Mouse (Mus musculus) urinary bladder, adult 2 months (tissue): ENCODE data around the gene Ctnnbip1. TPM values are rescaled to one million over a fixed set of nuclear protein-coding genes. Genes with fewer than 3 reads are reported as not detected.

Source experiments
- DNase-seq: peaks from one replicate; pipeline ENCODE4 v3.0.0; 2022; ENCODE audit warnings: low spot score
- polyA plus RNA-seq: library from polyadenylated mRNA; depleted of rRNA; stranded (reverse); fragments of >200 nt; gene quantifications from 2 replicates; pipeline ENCODE4 v1.2.3, GENCODE M21; 2012

Gene Ctnnbip1
- polyA plus RNA-seq, 1 experiment = 11.7 TPM

DNA sequence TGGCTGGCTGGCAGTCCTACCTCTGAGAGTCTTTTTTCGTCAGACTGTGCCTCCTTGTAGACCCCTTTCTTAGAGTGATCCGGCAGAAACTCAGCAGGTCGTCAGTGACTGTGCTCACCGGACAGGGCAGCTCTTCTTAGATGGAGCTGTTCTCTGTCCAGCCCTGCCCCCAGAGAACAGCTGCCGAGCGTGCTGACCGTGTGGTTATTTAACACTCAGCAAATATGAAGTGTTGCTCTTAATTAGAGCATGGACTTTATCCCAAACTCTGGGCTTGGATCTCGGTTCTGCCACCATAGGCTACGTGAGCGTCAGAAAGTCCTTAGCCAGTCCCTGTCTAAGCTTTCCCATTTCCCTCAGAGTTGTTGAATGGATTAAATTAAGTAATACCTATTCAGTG lies 3.2 kb downstream of the Ctnnbip1 start:
- no peak for DNase-seq

DNA sequence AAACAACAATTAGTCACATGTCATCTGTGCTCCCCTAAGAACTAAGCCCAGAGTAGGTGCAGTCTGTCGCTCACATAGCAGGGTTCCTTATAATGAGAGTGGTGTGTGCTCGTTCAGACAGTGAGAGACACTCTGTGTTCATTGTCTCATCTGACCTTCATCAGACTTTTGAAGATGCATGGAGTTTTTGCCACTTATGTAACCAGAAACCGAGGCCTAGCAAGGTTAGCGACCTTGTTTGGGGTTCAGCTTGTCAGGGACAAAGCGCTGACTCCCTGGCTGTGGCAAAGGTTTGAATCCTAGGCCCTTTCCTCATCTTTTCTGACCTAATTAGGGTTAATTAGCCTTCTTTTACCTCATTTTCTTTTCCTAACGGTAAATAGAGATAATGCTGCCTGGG lies 5.9 kb downstream of the Ctnnbip1 start:
- no peak for DNase-seq

DNA sequence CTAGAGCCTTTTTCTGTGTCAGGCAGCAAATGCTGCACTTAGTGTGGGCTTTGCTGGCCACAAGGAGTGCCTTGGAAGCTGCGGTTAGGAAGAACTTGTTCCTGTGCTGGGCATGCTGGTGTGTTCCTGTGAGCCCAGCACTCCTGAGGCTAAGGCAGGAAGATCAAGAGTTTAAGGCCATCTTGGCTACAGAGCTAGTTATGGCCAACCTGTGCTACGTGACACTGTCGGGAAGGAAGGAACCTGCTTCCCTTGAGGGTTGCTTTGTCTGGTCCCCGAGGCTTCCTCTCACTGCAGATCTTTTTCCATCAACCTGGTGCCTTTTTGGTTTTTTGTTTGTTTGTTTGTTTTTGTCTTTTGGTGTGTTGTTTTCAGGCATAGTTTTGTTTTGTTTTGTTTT lies 7.1 kb downstream of the Ctnnbip1 start:
- no peak for DNase-seq

DNA sequence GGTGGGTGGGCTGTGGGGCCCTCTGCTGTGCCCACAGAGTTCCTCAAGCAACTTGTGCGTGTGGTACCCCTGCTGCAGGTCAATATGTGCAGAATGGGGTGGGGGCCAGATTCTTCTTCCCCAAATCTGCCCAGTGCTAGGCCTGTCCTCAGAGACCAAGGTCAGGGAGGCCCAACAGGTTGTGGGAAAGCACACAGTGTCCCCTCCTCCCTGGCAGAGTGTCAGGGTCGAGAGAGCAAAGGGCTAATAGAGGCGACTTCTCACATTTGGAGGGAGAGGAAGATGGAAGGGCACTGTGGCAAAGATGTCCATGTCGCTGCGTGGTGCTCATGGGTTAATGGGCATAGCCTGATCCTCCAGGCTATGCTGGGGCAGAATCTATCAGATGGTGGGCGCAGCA lies 7.8 kb downstream of the Ctnnbip1 start:
- no peak for DNase-seq

DNA sequence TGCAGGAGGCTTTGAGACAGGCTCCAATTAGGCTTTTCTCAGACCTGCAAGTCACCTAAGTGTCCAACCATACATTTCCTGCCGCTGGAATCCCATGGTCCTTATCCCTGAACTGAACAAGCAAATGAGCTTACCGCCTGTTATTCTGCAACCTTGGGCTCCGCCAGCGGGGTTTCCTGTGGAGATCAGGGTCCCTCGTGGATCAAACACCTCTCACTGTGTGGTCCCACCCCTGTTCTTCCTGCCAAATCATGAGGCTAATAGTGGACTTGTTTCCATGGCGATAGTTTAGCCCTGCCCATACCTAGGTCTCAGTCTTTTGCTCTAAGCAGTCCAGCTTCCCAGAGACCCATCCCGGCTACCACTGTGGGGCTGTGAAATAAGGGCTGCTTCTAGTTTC lies 8.3 kb downstream of the Ctnnbip1 start:
- no peak for DNase-seq

DNA sequence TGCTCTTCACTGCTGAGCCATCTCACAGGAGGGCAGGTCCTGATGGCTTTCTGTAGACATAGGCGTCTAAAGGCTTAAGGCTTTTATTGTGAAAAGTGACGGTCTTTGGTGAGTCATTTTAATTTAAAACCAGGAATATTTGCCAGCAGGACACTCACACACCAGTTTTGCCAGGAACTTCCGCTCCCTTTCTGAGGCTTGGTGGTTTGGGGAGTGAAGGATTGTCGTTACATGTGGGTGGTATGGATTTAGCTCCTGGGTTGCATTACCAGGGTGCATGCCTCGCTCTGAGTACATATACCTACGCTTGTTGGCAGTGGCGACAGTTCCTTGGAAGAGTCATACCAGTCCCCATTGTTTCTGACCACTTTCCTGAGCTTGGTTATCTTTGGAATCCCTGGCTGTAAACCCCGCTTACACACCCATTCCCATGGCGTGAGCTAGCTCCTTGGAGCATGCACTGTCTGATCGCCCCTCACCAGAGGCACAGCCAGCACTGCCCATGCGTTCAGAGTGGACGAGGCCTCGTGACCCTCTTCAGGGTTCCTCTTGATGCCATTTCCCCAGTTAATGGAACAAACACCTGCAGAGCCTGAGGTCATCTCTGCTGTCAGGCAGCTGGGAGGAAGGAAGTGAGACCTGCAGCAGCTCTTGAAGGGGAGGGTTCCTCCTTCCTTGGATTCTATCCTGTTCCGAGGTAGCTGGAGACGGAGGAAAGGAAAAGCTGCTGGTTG lies 9.8 kb downstream of the Ctnnbip1 start:
- no peak for DNase-seq

DNA sequence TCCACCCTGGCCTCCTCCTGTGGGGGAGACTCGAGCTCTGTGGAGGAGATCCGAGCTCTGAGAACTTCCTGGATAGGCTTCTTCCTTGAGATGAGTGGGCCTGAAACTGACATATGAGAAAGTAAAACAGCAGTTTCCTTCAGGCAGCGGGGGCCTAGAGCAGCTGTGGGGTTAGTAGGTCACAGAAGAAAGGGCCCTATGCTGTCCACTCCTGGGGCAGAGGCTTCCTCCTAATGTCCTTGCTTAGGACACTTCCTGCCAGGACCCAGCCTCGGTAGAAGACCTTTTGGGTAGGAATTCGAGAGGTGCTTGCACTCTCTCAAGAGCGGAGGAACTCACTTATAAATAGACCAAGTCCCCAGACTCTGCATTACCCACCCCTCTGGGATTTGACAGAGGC lies 11.7 kb downstream of the Ctnnbip1 start:
- no peak for DNase-seq

DNA sequence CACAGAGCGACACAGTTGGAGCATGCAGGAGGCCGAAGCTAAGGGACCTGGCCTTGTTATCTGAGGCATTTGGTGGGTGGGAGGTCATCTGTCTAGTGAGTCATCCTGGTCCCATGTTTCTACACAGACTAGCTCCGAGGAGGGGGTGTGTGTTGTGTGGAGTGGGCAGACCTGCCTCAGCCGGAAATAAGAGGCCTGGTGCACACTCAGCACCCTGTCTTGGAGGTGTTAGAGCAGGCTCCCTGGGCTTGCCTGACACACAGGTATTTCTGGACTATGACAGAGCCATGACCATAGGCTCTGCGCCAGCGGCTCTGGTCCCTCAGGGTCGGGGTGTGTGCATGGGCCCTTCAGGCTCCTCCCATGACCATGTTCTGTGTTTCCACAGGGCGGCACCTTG lies 21.4 kb downstream of the Ctnnbip1 start:
- DNase-seq = no peak

DNA sequence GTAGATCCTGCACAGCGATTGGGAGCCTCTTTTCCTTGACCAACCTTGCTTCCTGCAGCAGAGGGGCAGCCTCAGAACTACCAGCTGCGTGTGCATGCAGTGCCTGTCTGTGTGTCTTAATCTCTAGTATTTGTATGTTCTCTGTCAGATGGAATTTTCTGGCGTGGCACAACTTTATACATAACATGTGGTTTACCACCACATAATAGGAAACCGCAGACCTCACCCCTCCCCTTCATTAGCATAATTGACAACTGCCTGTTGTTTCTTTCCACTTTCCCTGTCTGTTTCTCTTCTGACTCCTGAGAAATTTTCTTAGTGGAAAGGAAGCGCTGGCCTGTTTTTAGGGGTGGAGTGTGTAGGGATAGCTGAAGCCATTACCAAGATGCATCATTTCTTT lies 23.9 kb downstream of the Ctnnbip1 start:
- no peak for DNase-seq

DNA sequence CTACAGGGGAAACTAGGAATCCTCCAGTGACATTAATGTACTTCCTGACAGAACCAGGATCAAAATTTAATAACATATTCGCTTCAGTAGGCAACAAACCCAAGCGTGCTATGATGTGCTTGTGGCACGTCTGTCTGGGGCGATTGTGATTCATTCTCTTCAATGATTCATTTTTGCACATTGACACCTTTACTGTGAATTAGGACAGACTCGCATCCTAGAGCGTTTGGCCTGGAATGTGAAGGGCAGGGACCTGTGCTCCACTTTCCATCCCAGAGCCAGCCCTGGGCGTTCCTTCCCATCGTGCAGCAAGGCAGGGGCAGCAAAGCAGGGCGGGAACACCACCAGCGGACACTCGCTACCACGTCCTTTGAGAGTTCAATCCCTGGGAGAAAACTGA lies 24.4 kb downstream of the Ctnnbip1 start:
- no peak for DNase-seq

DNA sequence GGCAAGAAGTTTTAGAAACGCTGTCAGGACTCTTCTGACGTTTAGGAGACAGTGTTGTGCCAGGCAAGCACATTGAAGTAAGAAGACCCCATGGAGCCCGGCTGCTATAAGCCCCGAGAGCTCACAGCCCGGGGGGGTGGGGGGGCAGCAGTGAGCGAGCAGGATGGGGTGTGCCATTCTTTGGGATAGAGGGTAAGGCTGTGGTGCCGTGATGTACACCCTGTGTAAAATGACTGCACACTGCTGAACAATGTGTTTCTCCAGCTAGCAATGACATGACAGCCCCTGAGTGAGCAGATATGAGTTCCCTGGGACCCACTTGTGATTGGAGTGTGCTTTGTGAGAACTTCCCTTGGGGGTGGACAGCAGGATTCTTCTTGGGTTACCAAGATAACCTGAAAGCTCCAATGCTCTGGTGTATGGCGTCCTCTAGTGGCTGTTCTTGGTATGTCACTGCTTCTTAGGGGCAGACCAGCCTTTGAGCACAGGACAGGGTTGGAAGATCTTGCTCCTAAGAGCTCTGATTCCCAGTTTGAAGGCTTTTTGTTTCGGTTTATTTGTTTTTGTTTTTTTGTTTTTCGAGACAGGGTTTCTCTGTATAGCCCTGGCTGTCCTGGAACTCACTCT lies 25.0 kb downstream of the Ctnnbip1 start:
- DNase-seq = no peak

DNA sequence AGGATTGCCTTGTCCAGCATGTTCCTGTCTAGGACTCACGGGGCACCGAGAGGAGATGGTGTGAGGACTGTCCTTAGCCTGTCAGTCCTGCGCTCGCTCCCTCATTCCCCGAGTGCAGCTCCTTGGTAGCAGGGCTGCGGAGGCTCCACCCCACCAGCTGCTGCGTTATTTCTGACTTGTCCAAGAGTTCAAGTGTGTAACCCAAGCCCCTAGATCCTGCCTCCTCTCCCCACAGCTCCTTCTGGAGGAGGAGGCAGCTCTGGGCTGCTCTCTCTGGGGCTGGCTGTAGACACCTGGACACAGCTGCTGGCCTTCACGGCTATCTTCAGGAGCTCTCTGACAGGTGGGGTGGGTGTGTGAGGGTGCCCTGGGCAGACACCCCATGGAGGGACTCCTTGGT lies 26.9 kb downstream of the Ctnnbip1 start:
- DNase-seq = no peak

DNA sequence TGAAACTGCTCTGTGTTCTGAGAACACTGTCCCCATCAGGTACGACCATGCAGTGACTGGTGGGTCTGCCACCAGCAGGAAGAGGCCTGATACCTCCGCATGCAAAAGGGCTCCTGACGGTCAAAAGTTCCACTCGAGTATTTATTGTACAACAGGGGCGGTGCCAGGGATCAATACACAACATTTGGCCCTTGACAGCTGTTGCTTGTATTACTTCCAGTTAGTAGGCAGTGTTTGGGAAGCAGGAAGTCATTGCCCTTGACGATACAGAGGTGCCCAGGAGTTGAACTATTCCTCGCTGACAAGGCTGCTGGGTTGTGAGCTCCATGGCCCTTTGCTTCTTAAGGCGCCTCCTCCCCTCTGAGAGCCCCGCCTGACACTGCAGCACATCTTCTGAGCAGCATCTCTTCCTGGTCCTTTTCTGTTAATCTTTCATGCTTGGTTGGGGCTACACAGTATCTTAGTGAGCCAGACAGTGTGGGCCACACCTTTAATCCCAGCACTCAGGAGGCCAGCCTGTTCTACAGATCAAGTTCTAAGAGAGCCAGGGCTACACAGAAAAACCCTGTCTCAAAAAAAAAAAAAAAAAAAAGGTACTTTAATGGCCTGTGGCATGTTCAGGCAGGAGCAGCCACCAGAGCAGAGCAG lies 28.9 kb downstream of the Ctnnbip1 start:
- no peak for DNase-seq

DNA sequence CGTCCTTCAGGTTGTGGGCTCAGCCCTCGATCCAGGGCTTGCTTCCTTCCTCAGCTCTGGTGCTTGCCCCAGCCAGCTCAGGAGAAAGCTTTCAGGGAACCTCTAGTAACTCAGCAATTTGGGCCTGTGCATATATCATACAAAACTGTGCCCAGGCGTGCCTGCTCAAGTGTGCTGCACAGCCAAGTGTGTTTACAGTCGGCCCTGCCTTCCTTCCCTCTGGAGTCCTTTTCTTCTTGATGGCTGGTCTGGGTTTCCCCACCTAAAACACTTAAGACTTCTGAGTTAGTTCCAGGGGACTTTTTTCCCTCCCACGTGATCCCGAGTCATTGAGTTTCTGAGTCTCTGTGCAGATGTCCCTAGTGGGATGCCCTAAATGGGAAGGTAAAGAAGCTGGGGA lies 29.5 kb downstream of the Ctnnbip1 start:
- no peak for DNase-seq

DNA sequence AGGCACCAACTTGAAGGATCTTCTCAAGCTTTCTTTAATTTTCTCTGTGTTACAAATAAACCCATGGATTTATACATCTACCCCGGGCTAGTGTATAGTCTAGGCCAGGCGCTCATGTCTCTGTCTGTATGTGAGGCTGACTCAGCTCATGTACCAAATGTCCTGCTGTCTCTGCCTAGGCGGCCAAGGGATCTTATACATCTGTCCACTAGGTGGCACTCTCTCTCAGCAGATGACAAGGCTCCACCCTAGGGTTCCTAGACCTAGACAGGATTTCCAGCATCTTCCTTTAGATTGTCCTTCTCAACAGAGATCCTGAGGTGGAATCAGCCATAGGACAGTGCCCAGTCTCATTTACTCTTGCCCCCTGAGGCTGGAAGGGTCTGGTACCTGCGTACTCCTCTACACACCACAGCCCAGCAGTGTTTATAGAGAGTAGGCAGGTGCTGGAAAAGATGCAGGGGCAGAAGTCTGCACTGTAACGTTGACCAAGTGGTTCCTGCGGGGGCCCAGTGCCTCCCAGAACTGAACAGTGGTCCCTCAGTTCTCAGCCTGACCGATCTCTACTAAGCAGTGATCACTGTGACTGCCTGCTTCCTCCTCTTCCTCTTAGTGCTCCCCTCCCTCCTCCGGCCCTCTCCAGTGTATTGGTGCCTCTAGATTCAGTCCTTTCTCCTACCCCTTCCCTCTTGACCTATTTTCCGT lies 31.3 kb downstream of the Ctnnbip1 start:
- DNase-seq = no peak

DNA sequence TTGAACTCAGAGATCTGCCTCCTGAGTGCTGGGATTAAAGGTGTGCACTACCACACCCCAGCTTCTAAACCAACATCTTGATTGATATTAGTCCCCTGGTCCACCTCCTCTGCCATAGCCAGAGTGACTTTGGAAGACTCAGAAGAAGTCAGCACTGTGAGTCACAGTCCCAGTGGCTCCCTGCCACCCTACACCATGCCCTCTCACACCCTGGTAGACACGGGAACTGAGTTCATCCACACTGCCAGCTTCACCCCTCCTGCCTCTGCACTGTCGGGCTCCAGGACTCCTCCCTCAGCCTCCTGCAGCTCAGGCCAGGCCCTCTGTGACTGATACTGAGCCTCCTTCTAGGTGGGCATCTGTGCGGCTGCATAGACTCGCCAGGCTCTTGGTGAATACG lies 32.8 kb downstream of the Ctnnbip1 start:
- DNase-seq = no peak

DNA sequence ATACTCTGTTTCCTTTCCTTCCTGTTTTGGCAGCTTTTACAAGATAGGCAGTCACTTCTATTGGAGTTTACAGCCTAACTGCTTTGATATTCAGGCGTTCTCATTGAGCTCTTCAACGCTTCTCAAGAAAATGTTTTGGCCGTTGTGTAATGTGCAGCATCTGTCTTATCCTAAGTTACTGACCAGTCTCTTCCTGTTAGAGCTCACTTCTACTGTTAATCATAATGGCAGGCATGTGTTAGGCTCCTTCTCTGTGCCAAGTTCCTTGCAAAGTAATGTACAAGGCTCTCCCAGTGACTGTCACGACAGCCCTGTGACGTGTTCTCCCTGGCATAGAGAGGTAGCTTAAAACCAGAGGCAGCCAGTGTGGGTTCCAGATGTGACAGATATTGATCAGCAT lies 33.7 kb downstream of the Ctnnbip1 start:
- no peak for DNase-seq

DNA sequence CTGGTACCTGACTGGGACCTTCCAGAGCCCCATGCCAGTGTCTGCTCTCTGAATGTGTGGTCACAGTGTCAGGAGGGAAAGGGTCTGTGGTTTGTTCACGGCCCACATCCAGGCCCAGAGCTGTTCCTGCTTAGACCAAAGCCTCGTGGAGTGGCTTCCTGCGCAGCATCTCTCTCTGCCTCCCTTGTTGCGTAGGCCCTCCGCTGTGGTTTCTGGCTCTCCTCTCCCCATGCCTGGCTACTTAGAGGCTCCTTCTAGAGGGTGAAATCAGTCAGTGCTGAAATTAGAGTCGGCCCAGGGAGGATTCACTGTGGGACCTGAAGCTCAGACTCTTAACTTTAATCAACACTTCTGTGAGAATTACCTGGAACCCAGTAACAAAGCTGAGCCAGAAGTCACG lies 35.8 kb downstream of the Ctnnbip1 start:
- DNase-seq = no peak

DNA sequence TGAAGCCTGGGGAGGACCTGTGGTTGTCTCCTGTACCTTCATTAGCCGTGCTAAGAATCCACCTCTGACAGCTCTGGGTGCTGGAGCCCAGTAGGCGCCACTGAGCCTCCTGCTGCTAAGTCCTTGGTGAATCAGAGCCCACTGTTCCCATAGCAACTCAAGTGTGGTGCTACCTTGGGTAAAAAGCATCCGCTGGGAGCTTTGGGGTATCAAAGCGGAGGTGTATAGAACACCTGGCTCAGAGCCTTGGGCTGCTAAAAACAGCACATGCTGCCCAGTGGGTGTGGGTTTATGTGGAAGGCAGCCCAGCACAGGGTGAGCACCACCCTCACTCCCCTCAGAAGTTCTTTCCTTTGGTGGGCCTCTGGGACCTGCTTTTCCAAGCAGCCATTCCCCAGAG lies 38.1 kb downstream of the Ctnnbip1 start:
- no peak for DNase-seq

DNA sequence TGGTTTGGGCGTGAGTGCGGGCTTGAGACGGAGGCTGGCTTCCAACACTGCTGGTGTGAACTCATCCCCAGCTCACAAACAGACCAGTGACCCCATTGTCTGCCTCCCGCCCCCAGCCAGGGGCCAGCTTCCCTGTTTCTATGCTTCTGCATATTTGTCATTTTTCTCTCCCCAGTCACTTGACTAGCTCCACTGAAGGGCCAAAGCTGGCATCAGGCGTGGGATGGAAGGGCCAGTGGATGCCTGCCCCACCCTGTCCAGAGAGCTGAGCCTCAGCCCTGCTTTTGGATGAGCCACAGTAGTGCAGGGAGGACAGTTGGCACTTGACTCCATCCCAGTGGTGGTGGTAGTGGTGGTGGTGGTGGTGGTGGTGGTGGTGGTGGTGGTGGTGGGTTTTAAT lies 39.9 kb downstream of the Ctnnbip1 start:
- DNase-seq = no peak

DNA sequence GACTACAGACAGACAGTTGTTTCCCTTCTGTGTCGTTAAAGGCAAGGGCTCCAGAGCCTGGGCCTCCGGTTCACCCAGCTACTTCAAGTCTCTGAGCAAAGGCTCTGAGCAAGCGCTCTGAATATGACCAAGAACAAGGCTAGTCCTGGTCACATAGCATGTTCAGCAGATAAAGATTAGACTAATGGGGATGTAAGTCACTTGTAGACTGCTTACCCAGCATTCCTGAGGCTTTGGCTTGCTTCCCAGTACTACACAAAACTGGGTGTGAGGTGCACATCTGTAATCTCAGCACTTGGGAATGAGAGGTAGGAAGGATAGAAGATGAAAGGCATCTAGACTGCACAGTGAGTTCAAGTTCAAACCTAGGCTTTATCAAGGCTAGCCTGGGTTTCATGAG lies 40.4 kb downstream of the Ctnnbip1 start:
- DNase-seq = no peak

DNA sequence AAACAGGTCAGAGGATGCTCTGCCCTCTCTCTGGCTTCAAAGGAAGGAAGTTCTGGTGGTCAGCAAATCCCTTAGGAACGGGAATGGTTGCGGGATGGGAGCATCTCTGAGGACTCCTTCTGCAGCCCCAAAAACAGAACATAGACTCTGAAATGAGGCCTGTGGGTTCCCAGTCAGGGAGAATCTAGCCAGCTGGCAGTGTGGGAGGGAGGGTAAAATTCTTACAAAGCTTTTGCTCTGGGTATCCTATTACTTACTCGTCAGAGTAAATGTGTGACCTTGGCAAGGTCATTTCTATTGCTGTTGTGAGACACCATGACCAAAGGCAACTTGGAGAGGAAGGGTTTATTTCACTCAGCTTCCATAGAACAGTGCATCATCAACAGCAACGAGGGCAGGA lies 43.4 kb downstream of the Ctnnbip1 start:
- DNase-seq = no peak
